Mouse (Mus musculus): ENCODE data around the gene Rac2.

Rac2 gene

DNA sequence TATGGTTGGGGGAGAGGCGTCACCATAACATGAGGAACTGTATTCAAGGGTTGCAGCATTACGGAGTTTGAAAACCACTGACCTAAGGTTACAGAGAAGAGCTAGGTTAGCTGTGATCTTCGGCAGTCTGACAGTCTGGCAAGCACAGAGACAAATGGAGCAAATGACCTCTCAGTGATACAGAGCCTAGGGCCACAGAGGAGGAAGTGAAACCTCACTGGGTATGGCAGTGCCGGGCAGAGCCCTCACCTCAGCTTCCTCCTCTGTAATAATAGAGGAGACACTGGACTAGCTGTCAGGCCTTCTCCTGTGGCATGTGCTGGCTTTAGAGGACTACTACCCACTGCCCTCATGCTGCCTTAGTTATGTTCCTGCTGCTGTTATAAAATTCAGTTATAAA lies 16.3 kb upstream of the Rac2 start:
- DNase-seq (ENCODE audit: low read depth, low spot score) = no peak

- no peak for DNase-seq (ENCODE audit: low read depth, low spot score)
These were observed 15.5 kb upstream of the Rac2 start for GRCm38 (mm10) chr15:78588049-78588448.

DNA sequence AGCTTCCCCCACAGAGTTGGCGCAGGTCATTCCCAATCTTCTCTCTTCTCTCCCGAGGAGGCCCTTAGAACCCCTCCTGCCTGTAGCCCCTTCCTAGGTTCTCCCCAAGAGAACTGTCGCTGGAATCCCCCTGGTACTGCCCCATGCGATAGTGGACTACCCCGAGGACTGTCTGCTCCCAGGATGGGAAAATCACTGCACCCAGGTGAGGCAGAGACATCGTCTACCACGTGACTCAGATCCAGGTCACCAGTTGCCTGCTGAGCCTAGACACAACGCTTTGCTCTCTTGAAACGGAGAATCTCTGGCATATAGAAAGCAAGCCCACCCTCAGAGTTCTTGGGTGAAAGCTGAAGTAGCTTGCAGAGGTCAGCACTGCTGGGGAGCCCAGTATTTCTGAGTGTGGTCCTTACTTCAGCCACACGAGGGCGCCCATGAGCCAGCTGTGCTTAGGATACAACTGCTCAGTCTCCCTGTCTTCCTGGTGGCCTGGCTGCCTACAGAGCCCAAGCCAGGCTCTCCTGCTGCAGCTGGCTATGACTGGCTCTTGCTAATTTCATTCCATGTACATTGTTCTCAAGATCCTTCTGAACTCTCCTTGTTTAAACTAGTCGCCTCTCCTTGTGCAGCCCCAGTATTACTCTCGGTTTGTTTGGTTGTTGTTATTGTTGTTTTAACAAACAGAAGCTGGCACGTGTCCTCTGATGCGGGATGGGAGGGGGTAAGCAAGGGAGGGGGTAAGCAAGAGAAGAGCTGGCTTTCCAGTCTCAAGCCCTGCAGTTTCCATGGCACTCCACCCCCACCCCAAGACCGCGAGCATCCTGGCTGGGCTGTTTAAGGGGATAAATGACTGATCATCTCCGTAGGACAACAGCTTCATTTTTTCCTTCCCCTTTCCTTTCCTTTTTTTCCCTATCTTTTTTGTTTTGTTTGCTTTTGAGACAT lies 14.7 kb upstream of the Rac2 start:
- DNase-seq (ENCODE audit: low read depth, low spot score) = peak; percentile 94

DNA sequence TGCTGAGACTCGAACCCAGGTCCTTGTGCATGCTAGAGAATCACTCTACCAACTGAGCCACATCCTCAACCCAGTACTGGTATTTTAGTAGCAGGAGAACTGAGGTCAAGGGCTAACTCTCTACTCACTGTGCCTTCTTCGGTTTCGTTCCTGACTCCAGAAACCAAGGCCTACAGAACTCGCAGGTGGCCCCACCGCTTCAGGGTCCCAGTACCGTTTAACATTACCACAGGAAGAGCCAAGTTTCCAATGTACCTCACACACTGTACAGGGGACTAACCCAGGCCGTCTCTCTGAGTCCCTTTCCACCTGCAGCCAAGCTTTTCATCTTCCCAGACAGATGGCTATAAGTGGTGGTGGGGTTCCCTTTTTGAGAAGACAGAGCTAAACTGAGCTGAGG lies 12.8 kb upstream of the Rac2 start:
- no peak for DNase-seq (ENCODE audit: low read depth, low spot score)

GRCm38 (mm10) chr15:78583352-78583751 lies 10.8 kb upstream of the Rac2 start:
- DNase-seq (ENCODE audit: low read depth, low spot score) = peak; percentile 54

DNA sequence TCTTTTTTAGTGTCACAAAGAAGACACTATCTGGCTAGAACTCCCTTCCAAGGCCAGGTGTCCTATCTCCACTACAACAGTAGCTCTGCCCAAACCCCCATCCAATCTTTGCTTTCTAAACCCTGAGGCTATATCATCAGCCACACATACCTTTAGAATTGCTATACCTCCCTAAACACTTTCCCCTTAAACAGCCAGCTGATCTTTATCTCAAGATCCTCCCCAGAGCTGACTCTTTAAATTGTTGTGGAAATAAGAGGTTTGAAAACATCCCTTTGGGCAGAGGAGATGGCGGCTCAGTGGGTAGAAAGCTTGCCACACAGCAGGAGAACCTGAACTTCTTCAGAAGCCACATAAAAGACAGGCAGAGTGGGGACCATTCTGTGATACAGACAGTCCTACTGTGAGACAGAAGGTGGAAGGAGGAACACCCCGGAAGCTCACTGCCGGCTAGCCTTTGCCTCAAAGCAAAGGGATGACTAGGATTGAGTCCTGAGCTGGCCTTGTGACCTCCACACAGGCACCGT lies 3.8 kb upstream of the Rac2 start:
- DNase-seq (ENCODE audit: low read depth, low spot score) = peak; percentile 82

DNA sequence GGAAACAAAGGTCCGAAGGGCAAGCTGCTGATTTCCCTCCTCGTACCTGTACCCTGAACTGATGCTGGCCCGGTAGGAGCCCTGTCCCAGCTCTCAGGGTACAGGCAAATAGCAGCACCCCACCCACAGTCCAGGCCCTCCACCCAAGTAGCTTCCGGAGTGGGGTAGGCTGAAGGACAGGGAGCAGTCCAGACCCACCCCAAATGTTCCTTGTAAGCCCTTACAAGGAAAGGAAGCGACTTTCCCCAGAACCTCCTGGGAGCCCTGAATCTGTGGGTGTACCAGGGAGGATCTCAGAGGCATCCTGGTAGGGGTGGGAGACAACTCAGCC lies 348 bp downstream of the Rac2 start:
- DNase-seq (ENCODE audit: low read depth, low spot score) = no peak

DNA sequence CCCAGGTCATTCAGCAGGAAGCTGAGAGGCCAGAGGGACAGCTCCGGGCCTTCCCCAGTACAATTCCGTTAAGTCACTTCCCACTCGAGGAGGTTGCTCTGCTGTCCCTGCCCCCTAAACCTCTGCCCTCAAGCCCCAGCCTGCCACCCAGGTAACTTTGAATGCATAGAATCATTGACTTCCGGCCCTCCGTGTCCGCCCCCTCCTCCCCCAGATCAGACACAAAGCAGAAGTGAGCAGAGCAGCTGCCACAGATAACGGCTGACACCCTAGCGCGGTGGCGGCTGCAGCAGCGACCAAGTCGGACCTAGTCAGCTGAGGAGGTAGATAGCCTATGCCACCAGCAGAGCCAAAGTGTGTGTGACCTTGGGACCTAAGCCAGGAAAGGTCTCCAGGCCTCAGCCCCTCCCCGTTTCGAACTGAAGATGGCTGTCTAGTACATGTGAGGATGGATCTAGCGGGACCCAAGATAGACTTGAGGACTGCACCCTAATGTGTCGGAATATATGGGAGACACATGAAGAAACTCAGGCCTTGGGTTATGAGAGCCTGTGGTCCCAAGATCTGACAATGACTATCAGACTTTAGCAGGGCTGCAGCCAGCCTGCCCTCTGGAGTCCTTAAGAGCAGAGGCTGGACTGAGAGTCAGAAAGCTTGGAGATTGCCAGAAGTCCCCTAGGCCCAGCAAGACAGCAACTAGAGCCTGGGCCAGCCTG lies 871 bp downstream of the Rac2 start:
- peak; percentile 58 for DNase-seq (ENCODE audit: low read depth, low spot score)

- no peak for DNase-seq (ENCODE audit: low read depth, low spot score)
These were observed 2.4 kb downstream of the Rac2 start for GRCm38 (mm10) chr15:78570170-78570569.

DNA sequence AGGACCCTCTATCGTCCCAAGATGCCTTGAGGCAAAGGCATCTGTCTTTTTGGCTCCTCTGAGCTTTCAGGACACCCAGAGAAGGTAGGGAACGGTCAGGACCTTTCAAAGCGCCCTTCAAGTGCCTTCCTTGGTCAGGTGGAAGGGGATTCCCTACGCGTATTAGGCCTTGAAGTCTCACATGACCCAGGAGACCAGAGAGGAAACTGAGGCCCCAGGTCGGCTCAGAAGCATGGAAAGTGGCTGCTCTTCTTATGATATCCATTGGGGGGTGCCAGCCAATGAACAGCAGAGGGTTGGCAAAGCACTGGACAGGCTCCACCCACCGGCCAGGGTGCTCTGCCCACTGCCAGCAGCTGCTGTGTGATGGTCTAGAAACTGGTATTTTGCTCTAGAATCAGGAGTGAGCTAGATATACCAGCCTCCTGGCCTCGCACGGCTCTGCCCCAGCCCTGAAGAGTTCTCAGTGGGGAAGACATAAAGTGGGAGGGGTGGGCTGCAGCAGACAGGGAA lies 4.9 kb downstream of the Rac2 start:
- no peak for DNase-seq (ENCODE audit: low read depth, low spot score)

DNA sequence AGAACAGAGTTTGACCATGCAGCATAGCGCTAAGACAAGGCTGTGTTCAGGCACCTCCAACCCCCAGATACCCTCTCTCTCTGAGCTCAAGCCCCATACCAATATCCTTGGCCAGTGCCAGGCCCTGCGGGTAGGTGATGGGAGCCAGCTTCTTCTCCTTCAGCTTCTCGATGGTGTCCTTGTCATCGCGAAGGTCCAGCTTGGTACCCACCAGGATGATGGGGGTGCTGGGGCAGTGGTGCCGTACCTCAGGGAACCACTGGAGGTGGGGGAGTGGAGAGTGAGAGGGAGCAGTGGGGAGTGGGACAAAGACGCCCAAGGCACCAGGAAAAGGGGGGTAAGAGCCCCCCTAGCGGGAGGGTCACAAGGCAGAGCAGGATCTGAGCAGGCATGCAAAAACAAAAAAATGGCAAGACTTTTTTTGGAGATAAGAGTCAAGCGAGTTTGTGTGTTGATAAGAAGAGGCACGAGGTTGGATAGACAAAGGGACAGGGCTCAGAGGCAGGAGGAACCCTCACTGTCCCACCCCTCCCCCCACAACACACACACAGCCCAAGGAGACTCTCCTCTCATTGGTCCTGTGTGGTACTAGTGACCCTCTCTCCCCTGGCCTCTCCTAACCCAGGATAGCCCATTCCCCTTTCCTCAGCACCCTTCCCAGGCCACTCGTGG lies 7.7 kb downstream of the Rac2 start:
- no peak for DNase-seq (ENCODE audit: low read depth, low spot score)

DNA sequence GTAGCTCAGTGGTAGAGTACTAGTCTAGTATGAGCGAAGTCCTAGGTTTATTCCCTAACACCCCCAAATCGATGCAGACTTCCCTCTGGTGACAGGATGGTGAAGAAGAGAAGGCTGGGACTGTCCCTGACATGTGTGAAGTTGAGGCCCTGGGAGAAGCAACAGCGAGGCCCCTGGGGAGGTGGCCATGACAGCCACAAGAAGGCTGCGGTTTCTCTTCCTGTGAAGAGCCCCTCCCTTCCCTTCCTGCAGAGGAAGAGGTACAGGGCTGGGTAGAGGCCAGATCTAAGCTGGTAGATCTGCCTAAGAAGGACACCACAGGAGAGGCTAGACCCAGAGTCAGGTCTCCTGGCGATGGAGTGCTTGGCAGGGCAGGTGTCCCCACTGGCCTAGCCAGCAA lies 8.6 kb downstream of the Rac2 start:
- no peak for DNase-seq (ENCODE audit: low read depth, low spot score)

DNA sequence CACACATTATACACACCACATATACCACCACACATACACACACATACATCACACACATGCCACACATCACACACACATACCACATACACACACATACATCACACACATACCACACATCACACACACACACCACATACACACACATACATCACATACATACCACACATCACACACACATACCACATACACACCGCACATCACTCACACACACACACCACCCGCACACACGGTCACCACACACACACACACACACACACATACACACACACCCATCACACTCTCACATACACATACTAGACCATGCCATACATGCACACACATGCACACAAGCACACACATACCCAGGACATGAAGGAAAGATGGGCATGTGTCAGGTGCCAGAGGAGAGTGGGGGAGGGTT lies 9.2 kb downstream of the Rac2 start:
- no peak for DNase-seq (ENCODE audit: low read depth, low spot score)

- DNase-seq (ENCODE audit: low read depth, low spot score) = no peak
These were observed 13.2 kb downstream of the Rac2 start for GRCm38 (mm10) chr15:78559141-78559979.

- no peak for DNase-seq (ENCODE audit: low read depth, low spot score)
These were observed 14.7 kb downstream of the Rac2 start for GRCm38 (mm10) chr15:78557693-78558535.

DNA sequence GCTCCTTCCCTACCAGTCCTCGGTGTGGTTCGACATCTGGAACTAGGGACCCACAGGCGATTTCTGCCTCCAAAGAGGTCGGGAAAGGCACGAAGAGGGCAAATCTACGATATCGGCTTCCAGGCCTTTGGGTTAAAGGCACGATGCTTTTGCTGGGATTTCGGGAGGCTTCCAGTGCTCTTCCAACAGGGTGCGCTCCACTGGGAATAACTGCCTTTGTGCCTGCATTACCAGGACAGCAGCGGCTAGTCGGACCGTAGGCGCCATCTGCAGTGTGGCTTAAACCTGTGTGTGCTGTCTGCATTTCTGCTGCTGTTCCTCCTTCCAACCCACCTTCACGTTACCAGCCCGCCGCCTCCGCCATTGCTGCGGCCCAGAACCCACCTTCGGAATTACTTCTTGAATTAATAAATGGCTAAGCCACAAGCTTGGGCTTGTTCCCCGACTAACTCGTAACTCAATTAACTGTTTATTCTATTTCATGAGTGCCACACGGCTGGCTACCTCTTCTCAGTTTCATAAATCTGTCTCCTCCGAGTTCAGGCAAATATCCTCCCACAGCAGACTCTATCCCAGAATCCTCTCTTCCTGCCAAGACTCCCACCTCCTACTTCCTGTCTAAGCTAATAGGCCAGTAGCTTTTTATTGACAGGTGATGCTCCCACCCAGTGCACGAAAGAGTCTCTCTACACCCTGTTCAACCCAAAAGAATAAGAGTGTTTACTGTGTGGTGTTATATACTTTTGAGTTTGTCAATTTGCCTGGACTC lies 17.9 kb downstream of the Rac2 start:
- peak; percentile 71 for DNase-seq (ENCODE audit: low read depth, low spot score)

DNA sequence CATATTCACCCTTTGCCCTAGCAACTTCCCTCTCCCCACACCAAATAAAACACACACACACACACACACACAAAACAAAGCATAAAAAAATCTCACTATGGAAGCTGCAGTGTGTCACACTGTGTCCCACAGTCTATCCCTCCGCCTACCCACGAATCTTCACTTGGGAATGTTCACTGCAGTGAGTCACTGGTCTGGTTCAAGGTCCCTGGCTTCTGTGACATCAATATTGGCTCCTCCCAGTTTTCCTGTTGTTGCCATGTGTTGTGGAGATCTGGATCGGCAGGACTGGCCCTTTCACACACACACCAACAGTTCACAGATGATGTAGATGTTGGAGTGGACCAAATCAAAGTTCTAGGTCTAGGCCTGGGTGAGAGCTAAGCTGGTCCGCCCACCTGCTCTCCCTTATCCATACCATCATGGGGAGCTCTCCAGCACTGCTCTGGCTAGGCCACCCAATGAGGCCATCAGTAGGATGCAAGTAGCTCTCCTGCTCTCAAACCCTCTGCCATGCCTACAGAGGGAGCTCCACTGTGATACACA lies 23.3 kb downstream of the Rac2 start:
- DNase-seq (ENCODE audit: low read depth, low spot score) = peak; percentile 40

DNA sequence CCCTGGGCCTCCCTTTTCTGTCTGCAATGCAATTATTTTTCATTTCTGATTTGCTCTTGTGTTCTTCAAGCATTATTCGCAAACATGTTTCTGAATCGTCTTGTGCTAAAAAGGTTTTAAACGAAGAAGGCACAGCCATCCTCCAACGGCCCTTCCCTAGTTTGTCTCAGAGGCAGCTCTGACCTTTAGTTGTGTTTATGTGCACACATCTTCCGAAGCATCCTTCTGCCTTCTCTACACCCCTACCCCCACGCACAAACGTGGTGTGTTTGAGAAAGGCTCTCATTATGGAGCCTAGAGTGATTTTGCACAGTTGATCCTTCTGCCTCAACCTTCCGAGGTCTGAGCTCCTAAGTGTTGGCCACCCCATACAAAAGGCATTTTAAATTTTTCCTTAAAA lies 23.9 kb downstream of the Rac2 start:
- no peak for DNase-seq (ENCODE audit: low read depth, low spot score)

DNA sequence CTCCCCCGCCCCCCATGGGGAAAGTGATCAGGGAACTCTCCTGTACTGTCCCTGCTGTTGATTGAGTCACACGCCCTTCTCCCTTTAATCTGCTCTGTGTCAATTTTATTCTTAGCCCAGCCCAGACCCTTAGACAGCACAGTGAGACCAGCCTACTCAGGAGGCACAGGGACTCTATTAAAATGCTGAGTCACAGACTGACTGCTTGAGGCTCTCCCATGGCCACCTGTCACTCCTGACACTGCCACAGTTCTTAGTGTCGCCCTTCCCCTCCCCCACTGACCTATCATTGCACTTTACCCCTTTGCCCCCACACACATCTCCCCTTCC lies 24.3 kb downstream of the Rac2 start:
- no peak for DNase-seq (ENCODE audit: low read depth, low spot score)

Data from ZHBTc4 (cell line).